Mouse (Mus musculus) lung, postnatal 10 days (tissue): ENCODE data around the gene Dnajc17.
A peak's percentile ranks its signal among the peaks of the same experiment; 100 is the strongest.

ENCODE experiments used
- DNase-seq: peaks from one replicate; pipeline ENCODE4 v3.0.0; 2021

Dnajc17 gene

DNA sequence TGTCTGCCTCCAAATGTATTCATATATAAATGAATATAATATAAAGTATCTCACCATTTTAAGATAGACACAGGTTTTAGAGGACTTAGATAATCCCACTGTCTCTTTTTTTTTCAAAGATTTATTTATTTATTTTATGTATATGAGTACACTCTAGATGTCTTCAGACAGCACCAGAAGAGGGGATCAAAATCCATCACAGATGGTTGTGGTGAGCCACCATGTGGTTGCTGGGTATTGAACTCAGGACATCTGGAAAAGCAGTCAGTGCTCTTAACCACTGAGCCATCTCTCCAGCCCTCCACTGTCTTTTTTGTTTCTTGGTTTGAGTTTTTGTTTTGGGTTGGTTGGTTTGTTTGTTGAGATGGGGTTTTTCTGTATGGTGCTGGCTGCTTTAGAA is 50.8 kb downstream of the Dnajc17 start:
- DNase-seq = no peak

DNA sequence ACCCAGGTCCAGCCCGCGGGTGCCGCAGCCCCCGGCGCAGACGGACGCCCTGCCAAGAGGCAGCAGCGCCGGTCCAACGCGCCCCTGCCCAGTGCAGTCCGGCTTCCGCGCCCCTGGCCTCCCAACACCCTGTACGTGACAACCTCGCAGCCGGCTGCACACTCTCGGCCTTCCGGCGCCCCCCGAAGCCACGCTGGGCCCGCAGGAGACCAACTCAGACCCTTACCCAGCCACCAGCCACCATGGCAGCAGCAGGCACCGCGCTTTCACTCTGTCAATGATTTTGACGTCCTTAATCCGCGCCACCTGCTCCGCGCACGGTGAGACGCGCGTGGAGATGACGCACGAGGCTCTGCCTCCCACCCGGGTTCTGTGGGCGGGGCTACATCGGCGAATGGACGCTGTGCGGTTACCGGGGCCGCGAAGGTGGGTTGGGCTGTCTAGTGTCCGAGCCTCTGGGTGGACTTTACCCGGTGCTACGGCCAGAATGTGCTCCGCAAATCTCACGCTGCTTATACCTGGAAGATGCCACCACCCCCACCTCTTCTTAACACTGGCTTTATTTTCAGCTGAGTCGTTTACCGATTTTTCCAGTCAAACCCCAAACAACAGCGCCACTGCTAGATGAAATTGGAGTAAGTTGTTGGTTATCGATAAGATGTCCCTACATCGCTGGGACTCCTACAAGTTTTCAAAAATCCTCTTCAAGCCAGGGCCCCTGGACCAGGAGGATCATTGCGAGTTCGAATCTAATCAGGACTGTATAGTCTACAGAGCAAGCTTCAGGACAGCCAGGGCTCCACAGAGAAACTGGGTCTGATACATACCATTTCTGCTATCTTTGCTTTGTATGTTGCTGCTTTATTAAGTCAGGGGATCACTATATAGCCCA is 51.7 kb downstream of the Dnajc17 start, which contains the start of gene Rmdn3:
Gene Rmdn3, minus strand, starts transcription at position 354 of the 892 bp plus-strand sequence.
- peak; percentile 97 for DNase-seq

DNA sequence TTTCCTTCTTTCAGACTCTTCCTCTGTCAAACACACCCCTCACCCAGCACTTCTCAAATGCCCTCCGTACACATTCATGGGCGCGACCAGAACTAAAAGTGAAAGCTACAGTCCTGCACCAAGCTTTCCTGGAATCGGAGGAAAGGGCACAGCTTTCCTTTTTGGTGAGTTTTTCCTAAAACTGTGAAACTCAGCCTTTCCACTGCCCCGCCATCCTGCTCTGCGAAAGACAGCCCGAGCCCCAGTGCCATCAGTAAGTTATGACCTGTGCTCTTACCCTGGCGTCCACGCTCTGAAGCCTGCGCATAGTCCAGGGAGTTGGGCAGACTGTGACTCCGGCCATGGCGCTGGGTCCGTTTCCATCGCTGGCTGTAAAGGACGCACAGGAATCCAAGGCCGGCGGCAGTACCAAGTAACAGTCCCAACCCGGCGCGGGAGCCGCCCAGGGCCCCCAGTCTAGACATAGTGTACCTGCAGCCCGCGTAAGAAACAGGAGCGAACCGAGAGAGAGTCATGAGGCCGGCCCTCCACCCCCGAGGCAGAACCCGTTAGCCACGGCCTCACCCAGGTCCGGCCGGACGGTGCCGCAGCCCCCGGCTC is 52.4 kb downstream of the Dnajc17 start:
- no peak for DNase-seq

DNA sequence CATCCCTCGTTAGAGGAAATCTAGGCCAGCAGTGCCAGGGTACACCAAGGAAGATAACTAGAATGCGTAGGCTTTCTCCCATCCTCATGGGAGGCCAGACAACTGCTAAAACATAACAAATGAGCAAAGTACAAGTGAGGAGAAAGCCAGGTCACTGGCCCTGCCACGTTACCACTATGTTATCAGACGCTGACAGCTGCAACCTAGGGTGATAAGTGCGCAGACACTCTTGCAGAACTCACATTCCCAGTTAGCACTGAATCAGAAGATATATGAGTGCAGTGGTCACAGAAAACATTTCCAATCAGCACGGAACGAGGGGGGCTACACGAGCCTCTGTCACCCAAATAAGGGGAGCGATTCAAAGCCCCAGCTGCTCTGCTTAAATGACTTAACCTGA is 53.2 kb downstream of the Dnajc17 start:
- DNase-seq = no peak

DNA sequence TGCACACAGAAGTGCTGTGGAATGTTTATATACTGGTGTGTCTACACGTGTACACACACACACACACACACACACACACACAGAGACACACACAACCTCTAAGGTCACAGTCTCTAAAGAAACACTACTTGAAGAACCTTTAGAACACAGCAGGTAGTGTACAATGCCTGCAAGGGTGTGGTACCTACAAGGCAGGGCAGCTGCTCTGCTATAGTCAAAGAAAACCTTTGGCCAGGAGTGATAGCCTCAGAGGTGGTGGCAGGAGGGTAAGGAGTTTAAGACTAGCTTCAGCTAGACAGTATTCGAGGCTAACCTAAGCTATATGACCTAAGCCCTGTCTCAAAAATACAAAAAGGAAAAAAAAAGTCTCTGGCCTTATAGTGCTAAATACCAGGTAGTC is 53.9 kb downstream of the Dnajc17 start:
- DNase-seq = no peak

DNA sequence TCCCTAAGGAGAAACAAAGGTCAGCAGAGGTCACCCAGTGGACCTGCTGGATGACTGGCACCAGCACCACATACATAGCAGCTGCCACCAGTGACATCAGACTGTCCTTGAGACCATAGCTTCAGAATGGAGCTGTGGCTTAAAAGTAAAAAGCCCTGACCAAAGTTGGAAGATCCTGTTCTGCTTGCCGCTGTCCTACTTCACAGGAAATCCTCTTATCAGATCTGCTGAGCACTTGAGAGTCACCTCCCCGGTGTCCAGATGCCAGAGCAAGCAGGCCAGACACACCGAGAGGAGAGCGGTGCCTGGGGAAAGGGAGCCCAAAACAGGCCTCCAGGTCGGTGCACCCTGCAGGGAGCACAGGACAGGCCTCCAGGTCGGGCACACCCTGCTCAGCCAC is 56.3 kb downstream of the Dnajc17 start:
- no peak for DNase-seq

DNA sequence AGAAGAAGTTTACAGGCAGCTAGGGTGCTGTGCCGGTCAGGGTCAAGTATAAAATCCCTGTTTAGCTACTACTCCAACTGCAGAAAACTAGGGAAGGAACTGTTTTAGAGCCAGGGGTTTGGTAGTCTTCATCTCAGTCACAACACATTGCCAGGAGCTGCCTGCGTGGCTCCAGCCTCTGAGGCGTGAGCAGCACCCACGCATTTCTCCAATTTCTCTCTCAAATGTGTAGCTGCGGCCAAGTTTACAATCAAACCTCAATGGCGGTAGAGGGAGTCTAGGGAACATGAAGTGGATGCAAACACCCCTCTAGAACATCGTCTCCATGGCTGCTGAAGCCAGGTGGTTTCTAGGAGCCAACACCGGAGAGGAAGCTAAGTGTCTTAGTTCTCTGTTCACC is 60.8 kb downstream of the Dnajc17 start:
- DNase-seq = no peak

DNA sequence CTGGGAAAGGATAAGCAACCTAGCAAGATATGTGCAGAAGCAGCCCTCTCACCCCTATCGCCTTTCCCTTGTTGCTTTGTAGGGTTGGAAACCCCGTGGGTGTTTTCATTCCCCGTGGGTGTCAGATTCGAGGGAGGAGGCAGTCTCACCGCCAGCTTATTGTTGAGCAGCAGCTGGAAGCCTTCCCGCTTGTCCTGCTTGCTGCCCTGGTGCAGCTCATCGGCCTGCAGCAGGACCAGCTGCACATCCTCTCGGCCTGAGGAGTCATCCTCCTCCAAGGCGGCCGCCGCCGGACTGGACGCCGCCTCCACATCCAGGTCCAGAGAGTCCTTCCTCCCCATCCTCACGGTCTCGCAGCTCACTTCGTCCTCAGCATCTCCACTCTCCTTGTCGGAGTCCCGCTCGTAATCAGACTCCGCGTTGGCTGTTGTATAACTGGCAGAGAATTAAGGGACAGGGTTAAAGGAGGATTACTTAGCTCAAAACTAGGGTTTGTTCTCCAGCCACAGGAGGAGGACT is 61.4 kb downstream of the Dnajc17 start:
- no peak for DNase-seq

DNA sequence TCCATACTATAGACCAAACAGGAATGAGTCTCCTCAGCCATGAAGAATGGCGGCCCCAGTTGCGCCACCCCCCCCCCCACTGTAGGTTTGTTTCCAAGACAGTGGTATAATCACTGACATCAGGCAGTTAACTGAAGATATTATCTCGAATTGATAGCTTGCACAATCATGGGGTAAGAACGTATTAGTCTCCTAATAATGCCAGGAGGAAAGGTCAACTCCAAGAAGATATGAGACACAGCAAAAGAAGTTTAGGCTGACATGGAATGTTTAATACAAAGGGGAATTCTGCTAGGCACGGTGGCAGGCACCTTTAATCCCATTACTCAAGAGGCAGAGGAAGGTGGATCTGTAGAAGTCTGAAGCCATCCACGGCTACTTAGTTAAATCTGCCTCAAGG is 62.2 kb downstream of the Dnajc17 start:
- DNase-seq = no peak

DNA sequence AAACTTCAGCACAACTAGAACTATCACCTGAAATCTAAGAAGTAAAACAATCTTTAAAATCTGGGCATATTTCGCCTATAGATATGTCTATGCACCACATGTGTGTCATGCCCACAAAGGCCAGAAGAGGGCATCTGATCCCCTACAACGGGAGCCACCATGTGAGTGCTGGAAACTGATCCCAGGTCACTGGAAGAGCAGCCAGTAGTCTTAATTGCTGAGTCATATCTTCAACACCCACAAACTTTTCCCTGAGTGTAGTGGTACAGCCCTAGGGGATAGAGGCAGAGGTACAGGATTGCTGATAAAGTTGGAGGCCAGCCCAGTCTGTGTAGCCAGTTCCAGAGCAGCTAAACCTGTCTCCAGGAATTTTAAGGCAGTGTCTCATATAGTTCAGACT is 63.4 kb downstream of the Dnajc17 start:
- peak; percentile 19 for DNase-seq

DNA sequence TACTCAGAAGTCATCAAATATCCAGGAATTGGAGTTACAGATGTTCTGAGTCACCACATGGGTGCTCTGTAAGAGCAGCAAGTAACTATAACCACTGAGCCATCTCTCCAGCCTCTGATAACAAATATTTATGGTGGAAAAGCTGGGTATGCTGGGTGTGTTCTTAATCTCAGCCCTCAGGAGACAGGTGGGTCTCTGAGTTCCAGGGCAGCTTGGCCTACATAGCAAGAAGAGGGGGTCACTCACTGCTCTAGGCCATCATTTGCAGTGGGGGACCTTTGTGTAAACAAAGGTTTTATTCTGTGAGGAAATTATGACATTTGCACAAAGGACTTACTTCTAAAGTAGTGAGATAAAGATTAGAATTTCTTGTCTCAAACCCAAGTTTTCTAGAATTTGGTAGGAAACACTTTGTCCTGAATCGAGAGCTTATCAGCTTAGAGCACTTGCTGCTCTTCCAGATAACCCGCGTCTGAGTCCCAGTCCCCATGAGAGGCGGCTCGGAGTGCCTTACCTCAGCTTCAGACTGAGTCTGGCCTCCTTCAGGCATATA is 72.2 kb downstream of the Dnajc17 start:
- DNase-seq = no peak
